Mouse (Mus musculus) lung, embryonic 16.5 days (tissue): ENCODE measurements around the gene Smyd5. TPM values are rescaled to one million over a fixed set of nuclear protein-coding genes. Genes with fewer than 3 reads are reported as not detected.

Experiments used
- polyA plus RNA-seq: library from polyadenylated mRNA; unstranded; fragments of >200 nt; fragmentation: Nextera tagmentation; extraction: Ambion mirVana; gene quantifications from 2 replicates; pipeline ENCODE4 v1.2.1, GENCODE M21; 2015

Gene Smyd5
- polyA plus RNA-seq, 1 experiment from 2014 or later: 55.2 TPM

Other genes with a start within 250 kb of the Smyd5 start
- not detected in 2 replicates for gene Emx1, start 244.6 kb upstream of the Smyd5 start, polyA plus RNA-seq
- 7.0 and 7.8 TPM in 2 replicates for gene Sfxn5, start 98.6 kb upstream of the Smyd5 start, polyA plus RNA-seq
- gene Rab11fip5, start 57.4 kb upstream of the Smyd5 start, polyA plus RNA-seq: 12.0 and 12.2 TPM in 2 replicates
- gene Noto, start 8.1 kb upstream of the Smyd5 start, polyA plus RNA-seq: 0.80 and 0.94 TPM in 2 replicates
- gene Cct7, start 19.5 kb downstream of the Smyd5 start, polyA plus RNA-seq: 446 and 448 TPM in 2 replicates
- gene Pradc1, start 20.0 kb downstream of the Smyd5 start, polyA plus RNA-seq: 47.4 and 48.2 TPM in 2 replicates
- 0.08 and 0.11 TPM in 2 replicates for gene Fbxo41, start 71.0 kb downstream of the Smyd5 start, polyA plus RNA-seq
- not detected in 2 replicates for gene Egr4, start 81.6 kb downstream of the Smyd5 start, polyA plus RNA-seq
- 5.1 TPM in 2 replicates for gene Alms1, start 155.5 kb downstream of the Smyd5 start, polyA plus RNA-seq